15 mouse cellular contexts compared by ENCODE assay signal in genomic region chr1:182061203-182061602, GRCm38 (mm10).
"Had no signal": no experiment of that assay in that cellular context is flagged by ENCODE, and none has a peak within 500 bp of the region (broad histone marks: within the 10 kb centered on the region; RNA-seq: fewer than 3 reads in every experiment).

No protein-coding gene starts in this region.

- H3K4me3 ChIP-seq: midbrain, embryonic 10.5 days; midbrain, embryonic 12.5 days; myocyte; neural tube, embryonic 12.5 days had no signal

- H3K27me3 ChIP-seq: midbrain, embryonic 12.5 days; neural tube, embryonic 12.5 days had no signal

- H3K4me1 ChIP-seq: midbrain, embryonic 12.5 days; neural tube, embryonic 12.5 days had no signal

- H3K9ac ChIP-seq: liver, embryonic 14.5 days; lung, embryonic 14.5 days; midbrain, embryonic 12.5 days; neural tube, embryonic 12.5 days had no signal

- H3K36me3 ChIP-seq: midbrain, embryonic 10.5 days; midbrain, embryonic 12.5 days; neural tube, embryonic 12.5 days had no signal

- H3K4me2 ChIP-seq: lung, embryonic 14.5 days; midbrain, embryonic 12.5 days; neural tube, embryonic 12.5 days had no signal

- ATAC-seq: midbrain, embryonic 16.5 days had no signal

- H3K27ac ChIP-seq: liver, embryonic 14.5 days; midbrain, embryonic 10.5 days; midbrain, embryonic 12.5 days; neural tube, embryonic 12.5 days had no signal

- DNase-seq: lung, adult 18-20 months; lung, embryonic 14.5 days; lung, postnatal 10 days; lung, postnatal 4 days; midbrain, embryonic 14.5 days; right cerebral cortex, postnatal 14 days; thymus, adult 2 months; thymus, postnatal 25 days; thymus, postnatal 4 days had no signal

- H3K9me3 ChIP-seq: midbrain, embryonic 10.5 days; midbrain, embryonic 12.5 days; neural tube, embryonic 12.5 days had no signal
